Mouse (Mus musculus): ENCODE data around the gene Grap.

DNA sequence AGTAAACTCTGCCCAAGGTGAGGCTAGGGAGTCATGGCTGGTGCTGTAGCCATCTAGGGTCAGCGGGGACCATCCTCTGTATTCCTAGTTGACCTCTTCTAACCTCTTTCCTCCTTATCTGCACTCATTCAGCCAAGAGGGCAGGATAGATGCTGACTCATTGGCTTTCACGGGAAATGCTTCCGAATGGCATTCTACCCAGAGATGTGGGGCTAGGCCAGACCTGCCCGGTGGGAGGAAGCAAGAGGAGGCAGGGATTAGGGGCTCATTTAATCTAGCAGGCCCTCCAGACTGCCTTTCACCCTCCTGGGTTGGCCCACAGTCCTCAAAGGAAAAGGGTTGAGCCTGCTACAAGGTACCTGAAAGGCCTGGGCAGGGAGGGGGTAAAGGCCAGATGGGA, 53.2 kb downstream of the Grap start:
- TF ChIP-seq CTCF (IDR thresholded peaks at IDR 0.05; ENCODE audit: low read depth), result no peak
- no peak for TF ChIP-seq EP300 (IDR thresholded peaks at IDR 0.05; ENCODE audit: low read depth)
